Mouse (Mus musculus): ENCODE measurements around the gene Acer3. TPM values are rescaled to one million over a fixed set of nuclear protein-coding genes. Genes with fewer than 3 reads are reported as not detected.
"Not testable (repeated sequence)": the region's sequence is repeated elsewhere in the genome, so short reads cannot be mapped to it uniquely, and the experiment has no call there.

Acer3 gene
- total RNA-seq, 2 experiments from 2014 or later = 18.4 to 20.7 TPM

- DNase-seq = peak; percentile 33
Measured at GRCm38 (mm10) chr7:98289585-98289984, 31.4 kb downstream of the Acer3 start.

GRCm38 (mm10) chr7:98276263-98276662, 44.7 kb downstream of the Acer3 start:
- DNase-seq = no peak

- DNase-seq = not testable (repeated sequence)
Measured at GRCm38 (mm10) chr7:98268166-98268565, 52.8 kb downstream of the Acer3 start.

GRCm38 (mm10) chr7:98252520-98252919, 68.5 kb downstream of the Acer3 start:
- DNase-seq = no peak

GRCm38 (mm10) chr7:98236686-98237359, 84.2 kb downstream of the Acer3 start:
- DNase-seq = peak; percentile 22

GRCm38 (mm10) chr7:98223796-98224195, 97.2 kb downstream of the Acer3 start:
- DNase-seq = no peak

GRCm38 (mm10) chr7:98216713-98217112, 104.3 kb downstream of the Acer3 start:
- DNase-seq = no peak

- no peak for DNase-seq
Measured at GRCm38 (mm10) chr7:98202946-98203345, 118.1 kb downstream of the Acer3 start.

GRCm38 (mm10) chr7:98201493-98202028, 119.4 kb downstream of the Acer3 start:
- DNase-seq = no peak

- no peak for DNase-seq
Measured at GRCm38 (mm10) chr7:98200396-98200795, 120.6 kb downstream of the Acer3 start.

GRCm38 (mm10) chr7:98199381-98199780, 121.6 kb downstream of the Acer3 start, which contains the start of gene B3gnt6:
TSS of gene B3gnt6 (minus strand) at chr7:98199481.
- no peak for DNase-seq

- DNase-seq = no peak
Measured at GRCm38 (mm10) chr7:98195151-98195801, 125.7 kb downstream of the Acer3 start.

- DNase-seq = peak; percentile 41
Measured at GRCm38 (mm10) chr7:98194026-98194792, 126.8 kb downstream of the Acer3 start.

GRCm38 (mm10) chr7:98193515-98194025, 127.4 kb downstream of the Acer3 start:
- peak; percentile 48 for DNase-seq

- DNase-seq = peak; percentile 49
Measured at GRCm38 (mm10) chr7:98191571-98192250, 129.3 kb downstream of the Acer3 start.

- no peak for DNase-seq
Measured at GRCm38 (mm10) chr7:98190578-98190977, 130.4 kb downstream of the Acer3 start.

GRCm38 (mm10) chr7:98189745-98190144, 131.3 kb downstream of the Acer3 start:
- DNase-seq = no peak

- DNase-seq = no peak
Measured at GRCm38 (mm10) chr7:98188680-98189079, 132.3 kb downstream of the Acer3 start.

- DNase-seq = no peak
Measured at GRCm38 (mm10) chr7:98188238-98188637, 132.8 kb downstream of the Acer3 start.

- DNase-seq = not testable (repeated sequence)
Measured at GRCm38 (mm10) chr7:98187332-98187731, 133.7 kb downstream of the Acer3 start.

- no peak for DNase-seq
Measured at GRCm38 (mm10) chr7:98186637-98187036, 134.4 kb downstream of the Acer3 start.

GRCm38 (mm10) chr7:98185326-98185725, 135.7 kb downstream of the Acer3 start:
- DNase-seq = no peak
